Mouse (Mus musculus) WW6 (cell line): Measurements from ENCODE around the gene Rabgap1l.

Source experiments
- DNase-seq: peaks from one replicate; pipeline ENCODE4 v3.0.0-alpha.2; 2013; ENCODE audit warnings: low read depth, low spot score

Gene Rabgap1l

DNA sequence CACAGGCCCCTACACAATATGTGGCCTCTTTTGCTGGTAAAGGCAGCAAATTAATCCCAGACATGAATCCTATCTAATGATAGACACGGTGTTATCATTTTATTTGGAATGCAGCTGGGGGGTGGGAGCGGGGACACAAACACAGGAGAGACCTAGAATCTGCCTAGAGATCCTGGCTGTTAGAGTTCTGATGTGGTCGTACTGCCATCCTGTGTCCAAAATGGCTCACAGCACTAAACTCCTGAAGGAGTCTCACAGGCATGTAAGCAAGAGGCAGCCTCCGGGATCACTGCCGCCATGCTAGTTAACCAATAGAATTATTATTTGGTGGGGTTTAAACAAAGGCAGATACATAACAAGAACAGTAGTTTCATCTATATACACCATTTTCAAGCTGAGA is 608.5 kb downstream of the Rabgap1l start:
- peak; percentile 29 for DNase-seq

DNA sequence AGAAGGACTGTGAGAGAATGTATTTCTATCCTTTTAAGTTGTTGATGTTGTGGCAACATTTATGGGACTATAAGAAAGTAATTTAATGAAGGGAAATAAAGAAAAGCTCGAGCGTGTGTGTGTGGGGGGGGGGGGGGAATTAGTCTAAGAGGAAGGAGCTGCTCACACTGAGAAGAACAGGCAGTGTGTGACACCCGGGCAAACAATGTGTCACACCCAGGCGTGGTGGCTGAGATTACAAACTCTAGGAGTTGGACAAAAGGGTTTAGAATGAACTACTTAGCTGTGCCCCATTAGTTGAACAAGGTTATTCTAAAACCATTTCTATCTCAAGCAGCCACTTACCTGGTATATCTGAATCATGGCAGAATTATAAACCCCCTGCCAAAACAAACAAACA is 611.8 kb downstream of the Rabgap1l start:
- DNase-seq = no peak

DNA sequence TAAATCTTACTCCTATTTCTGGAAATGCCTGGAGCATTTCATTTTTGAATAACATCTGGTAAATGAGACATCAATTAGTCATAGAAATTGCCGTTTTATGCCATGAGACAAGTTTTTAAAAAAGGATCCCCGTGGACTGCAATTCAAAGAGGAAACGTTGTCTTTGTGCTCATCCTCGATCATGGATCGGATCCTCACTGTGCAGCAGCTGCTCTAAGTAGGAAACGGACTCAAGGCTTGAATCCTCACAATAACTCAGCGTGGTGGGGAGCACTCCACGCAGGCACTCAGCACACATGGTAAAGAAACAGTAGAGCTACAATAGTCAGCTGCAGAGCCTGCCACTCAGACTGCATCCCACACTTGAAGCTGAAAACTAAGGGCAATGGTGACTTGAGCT is 616.1 kb downstream of the Rabgap1l start:
- DNase-seq = no peak
